ENCODE assay signal across 19 mouse cellular contexts in genomic region chr6:134880046-134880445, GRCm38 (mm10). TPM values are rescaled to one million over a fixed set of nuclear protein-coding genes. Genes with fewer than 3 reads are reported as not detected.
DNase-seq lines count a peak whose midpoint lies in the region; ATAC-seq and TF ChIP-seq lines count a peak whose summit lies in the region.
"Had no signal": no experiment of that assay in that cellular context is flagged by ENCODE, and none has a peak within 500 bp of the region (broad histone marks: within the 10 kb centered on the region; RNA-seq: fewer than 3 reads in every experiment).

No protein-coding gene starts in this region.

- peaks cover 2% of the 10 kb centered on the region; the same call in 1 of the 2 replicates for H3K36me3 ChIP-seq in forebrain, embryonic 16.5 days (ENCODE audit: control insufficient read depth, insufficient read depth)
- peaks cover 4% of the 10 kb centered on the region; the same call in 1 of the 2 replicates for H3K36me3 ChIP-seq in forebrain, embryonic 11.5 days (ENCODE audit: control insufficient read depth, insufficient read depth, low read length)
- 0 out of 2 replicates have a peak, but pooled peaks cover 4% of the 10 kb centered on the region for H3K36me3 ChIP-seq in lung, embryonic 14.5 days (ENCODE audit: insufficient read depth)
- H3K36me3 ChIP-seq in lung, postnatal 0 days (ENCODE audit: insufficient read depth, low read length), result no peaks in the 10 kb centered on the region
- no peaks in the 10 kb centered on the region for H3K36me3 ChIP-seq in thymus, adult 2 months (ENCODE audit: control insufficient read depth, insufficient read depth, low read length)
- H3K36me3 ChIP-seq: intestine, embryonic 15.5 days had no signal

- H3K4me3 ChIP-seq in forebrain, embryonic 16.5 days (replicated peaks; ENCODE audit: low read length), result no peak overlapping the region
- H3K4me3 ChIP-seq in forebrain, embryonic 11.5 days (ENCODE audit: low read depth, low read length), result no peak overlapping the region
- H3K4me3 ChIP-seq in lung, embryonic 14.5 days (ENCODE audit: low read depth, low read length), result no peak overlapping the region
- H3K4me3 ChIP-seq in lung, postnatal 0 days (ENCODE audit: low read depth, low read length), result no peak overlapping the region
- no peak overlapping the region for H3K4me3 ChIP-seq in thymus, adult 2 months (ENCODE audit: control insufficient read depth, insufficient read depth, low read length)
- H3K4me3 ChIP-seq: forebrain, embryonic 13.5 days; heart, adult 2 months; heart, embryonic 12.5 days; intestine, embryonic 15.5 days had no signal

- no peak for TF ChIP-seq POLR2A in thymus, adult 2 months (IDR thresholded peaks at IDR 0.05; ENCODE audit: control insufficient read depth, extremely low read depth, insufficient read depth, low read length, poor library complexity)

- peak; percentile 38; the same call in 1 of the 2 replicates for ATAC-seq in forebrain, embryonic 16.5 days
- ATAC-seq in forebrain, embryonic 11.5 days (replicated peaks; ENCODE audit: low FRiP score), result no peak
- ATAC-seq in lung, embryonic 14.5 days (ENCODE audit: insufficient read depth), result no peak
- ATAC-seq in lung, postnatal 0 days, result no peak
- ATAC-seq: forebrain, embryonic 13.5 days; intestine, embryonic 15.5 days had no signal

- DNase-seq in forebrain, embryonic 11.5 days (ENCODE audit: low spot score), result no peak
- peak; percentile 40 for DNase-seq in lung, embryonic 14.5 days
- DNase-seq in lung, postnatal 0 days (ENCODE audit: low spot score), result no peak
- DNase-seq in thymus, adult 2 months, result no peak
- no peak for DNase-seq in thymus, postnatal 36 days
- DNase-seq in right cerebral cortex, postnatal 4 days, result no peak
- DNase-seq: adrenal gland, adult 8-10 months; adrenal gland, postnatal 36 days; cerebellum, adult 11 months; cerebellum, adult 9-10 months; cerebellum, postnatal 25 days; gastrocnemius, postnatal 10 days; heart, adult 2 months; kidney, adult 18-20 months had no signal

- TF ChIP-seq EP300 in lung, postnatal 0 days (IDR thresholded peaks at IDR 0.05), result no peak

- no peak overlapping the region for H3K27ac ChIP-seq in forebrain, embryonic 16.5 days (ENCODE audit: low read length)
- no peak overlapping the region for H3K27ac ChIP-seq in forebrain, embryonic 11.5 days (ENCODE audit: low read depth, low read length)
- no peak overlapping the region for H3K27ac ChIP-seq in lung, embryonic 14.5 days (ENCODE audit: low read depth)
- H3K27ac ChIP-seq in lung, postnatal 0 days (ENCODE audit: low read length), result no peak overlapping the region
- peak overlapping the region; percentile 55 for H3K27ac ChIP-seq in thymus, adult 2 months (ENCODE audit: control insufficient read depth, insufficient read depth, low read length)
- H3K27ac ChIP-seq: forebrain, embryonic 13.5 days; heart, adult 2 months; intestine, embryonic 15.5 days had no signal

- no peaks in the 10 kb centered on the region for H3K9me3 ChIP-seq in forebrain, embryonic 16.5 days (ENCODE audit: control insufficient read depth, low read length)
- no peaks in the 10 kb centered on the region for H3K9me3 ChIP-seq in forebrain, embryonic 11.5 days (ENCODE audit: control insufficient read depth, low read length)
- no peaks in the 10 kb centered on the region for H3K9me3 ChIP-seq in lung, embryonic 14.5 days (ENCODE audit: low read depth, low read length)
- H3K9me3 ChIP-seq in lung, postnatal 0 days (ENCODE audit: low read length), result no peaks in the 10 kb centered on the region
- H3K9me3 ChIP-seq: forebrain, embryonic 13.5 days; heart, embryonic 12.5 days; intestine, embryonic 15.5 days had no signal

- 17% methylated on average over 2 of the region's 2 CpGs for WGBS in forebrain, embryonic 16.5 days
- WGBS in forebrain, embryonic 11.5 days, result 78% methylated on average over 2 of the region's 2 CpGs
- 61% methylated on average over 2 of the region's 2 CpGs for WGBS in lung, embryonic 14.5 days
- 55% methylated on average over 2 of the region's 2 CpGs for WGBS in lung, postnatal 0 days
- WGBS in thymus, adult 2 months, result 96% methylated on average over 2 of the region's 2 CpGs

- H3K9ac ChIP-seq in forebrain, embryonic 16.5 days (replicated peaks; ENCODE audit: low read depth, low read length), result no peak overlapping the region
- H3K9ac ChIP-seq in forebrain, embryonic 11.5 days (ENCODE audit: low read length), result no peak overlapping the region
- H3K9ac ChIP-seq in lung, embryonic 14.5 days, result no peak overlapping the region
- no peak overlapping the region for H3K9ac ChIP-seq in lung, postnatal 0 days (replicated peaks; ENCODE audit: low read depth)
- H3K9ac ChIP-seq: heart, embryonic 12.5 days; intestine, embryonic 15.5 days had no signal

- TF ChIP-seq CTCF in lung, embryonic 14.5 days (IDR thresholded peaks at IDR 0.05; ENCODE audit: low read depth), result no peak
- TF ChIP-seq CTCF in lung, postnatal 0 days (IDR thresholded peaks at IDR 0.05), result no peak
- no peak for TF ChIP-seq CTCF in thymus, adult 2 months (IDR thresholded peaks at IDR 0.05; ENCODE audit: borderline replicate concordance, control insufficient read depth, extremely low read depth, insufficient read depth, low read length, poor library complexity)

- H3K4me1 ChIP-seq in forebrain, embryonic 16.5 days (replicated peaks; ENCODE audit: control insufficient read depth, insufficient read depth, low read length), result peaks cover 25% of the 10 kb centered on the region
- 0 out of 2 replicates have a peak, but pooled peaks cover 4% of the 10 kb centered on the region for H3K4me1 ChIP-seq in forebrain, embryonic 11.5 days (replicated peaks; ENCODE audit: control insufficient read depth, insufficient read depth, low read length)
- H3K4me1 ChIP-seq in lung, embryonic 14.5 days (ENCODE audit: insufficient read depth), result no peaks in the 10 kb centered on the region
- no peaks in the 10 kb centered on the region for H3K4me1 ChIP-seq in lung, postnatal 0 days (ENCODE audit: insufficient read depth, low read depth, low read length)
- H3K4me1 ChIP-seq in thymus, adult 2 months (replicated peaks; ENCODE audit: control insufficient read depth, insufficient read depth, low read length), result peaks cover 37% of the 10 kb centered on the region
- H3K4me1 ChIP-seq: intestine, embryonic 15.5 days had no signal

- H3K4me2 ChIP-seq in forebrain, embryonic 16.5 days (ENCODE audit: low read length), result no peak overlapping the region
- H3K4me2 ChIP-seq in forebrain, embryonic 11.5 days (ENCODE audit: low read depth, low read length, severe bottlenecking), result no peak overlapping the region
- H3K4me2 ChIP-seq in lung, embryonic 14.5 days, result no peak overlapping the region
- H3K4me2 ChIP-seq in lung, postnatal 0 days (replicated peaks; ENCODE audit: low read depth, low read length), result no peak overlapping the region
- H3K4me2 ChIP-seq: heart, embryonic 12.5 days; intestine, embryonic 15.5 days had no signal

- no peaks in the 10 kb centered on the region for H3K27me3 ChIP-seq in forebrain, embryonic 16.5 days (replicated peaks; ENCODE audit: control insufficient read depth, insufficient read depth, low read length)
- H3K27me3 ChIP-seq in forebrain, embryonic 11.5 days (ENCODE audit: control insufficient read depth, insufficient read depth, low read length), result no peaks in the 10 kb centered on the region
- no peaks in the 10 kb centered on the region for H3K27me3 ChIP-seq in lung, embryonic 14.5 days (ENCODE audit: insufficient read depth, low read length)
- no peaks in the 10 kb centered on the region for H3K27me3 ChIP-seq in lung, postnatal 0 days (replicated peaks; ENCODE audit: insufficient read depth, low read length)
- H3K27me3 ChIP-seq in thymus, adult 2 months (ENCODE audit: control insufficient read depth, insufficient read depth, low read length), result no peaks in the 10 kb centered on the region
- H3K27me3 ChIP-seq: CH12.LX; forebrain, embryonic 13.5 days; heart, embryonic 12.5 days; intestine, embryonic 15.5 days had no signal

RNA-seq across cellular contexts. Expression of gene Gpr19, which starts 18.3 kb away (rescaled TPM):
- 44.4 and 48.9 TPM in 2 replicates for polyA plus RNA-seq in forebrain, embryonic 16.5 days (2015; fragmentation: Nextera tagmentation; extraction: Ambion mirVana)
- 31.2 and 33.8 TPM in 2 replicates for polyA plus RNA-seq in forebrain, embryonic 11.5 days (2014; fragmentation: Nextera tagmentation; extraction: Ambion mirVana)
- 9.6 and 10.8 TPM in 2 replicates for polyA plus RNA-seq in lung, embryonic 14.5 days (2014; fragmentation: Nextera tagmentation; extraction: Ambion mirVana)
- polyA plus RNA-seq in lung, postnatal 0 days (2015; fragmentation: Nextera tagmentation; extraction: Ambion mirVana), result 9.3 and 9.8 TPM in 2 replicates
- polyA plus RNA-seq in thymus, adult 2 months (2012; rRNA removed), result 14.7 and 15.6 TPM in 2 replicates

RNA-seq across cellular contexts. Expression of gene Cdkn1b, which starts 40.2 kb away (rescaled TPM):
- 39.4 and 50.8 TPM in 2 replicates for polyA plus RNA-seq in forebrain, embryonic 16.5 days (2015; fragmentation: Nextera tagmentation; extraction: Ambion mirVana)
- 26.2 and 27.3 TPM in 2 replicates for polyA plus RNA-seq in forebrain, embryonic 11.5 days (2014; fragmentation: Nextera tagmentation; extraction: Ambion mirVana)
- polyA plus RNA-seq in lung, embryonic 14.5 days (2014; fragmentation: Nextera tagmentation; extraction: Ambion mirVana), result 12.0 and 13.9 TPM in 2 replicates
- polyA plus RNA-seq in lung, postnatal 0 days (2015; fragmentation: Nextera tagmentation; extraction: Ambion mirVana), result 43.4 and 46.2 TPM in 2 replicates
- 65.2 and 82.5 TPM in 2 replicates for polyA plus RNA-seq in thymus, adult 2 months (2012; rRNA removed)

RNA-seq across cellular contexts. Expression of gene Crebl2, which starts 50.1 kb away (rescaled TPM):
- polyA plus RNA-seq in forebrain, embryonic 16.5 days (2015; fragmentation: Nextera tagmentation; extraction: Ambion mirVana), result 3.8 and 4.3 TPM in 2 replicates
- polyA plus RNA-seq in forebrain, embryonic 11.5 days (2014; fragmentation: Nextera tagmentation; extraction: Ambion mirVana), result 0.87 and 1.1 TPM in 2 replicates
- polyA plus RNA-seq in lung, embryonic 14.5 days (2014; fragmentation: Nextera tagmentation; extraction: Ambion mirVana), result 1.3 and 1.4 TPM in 2 replicates
- 6.6 and 7.2 TPM in 2 replicates for polyA plus RNA-seq in lung, postnatal 0 days (2015; fragmentation: Nextera tagmentation; extraction: Ambion mirVana)
- polyA plus RNA-seq in thymus, adult 2 months (2012; rRNA removed), result 10.7 and 13.3 TPM in 2 replicates
